Mouse (Mus musculus): ENCODE measurements around the gene Krtap4-6.

DNA sequence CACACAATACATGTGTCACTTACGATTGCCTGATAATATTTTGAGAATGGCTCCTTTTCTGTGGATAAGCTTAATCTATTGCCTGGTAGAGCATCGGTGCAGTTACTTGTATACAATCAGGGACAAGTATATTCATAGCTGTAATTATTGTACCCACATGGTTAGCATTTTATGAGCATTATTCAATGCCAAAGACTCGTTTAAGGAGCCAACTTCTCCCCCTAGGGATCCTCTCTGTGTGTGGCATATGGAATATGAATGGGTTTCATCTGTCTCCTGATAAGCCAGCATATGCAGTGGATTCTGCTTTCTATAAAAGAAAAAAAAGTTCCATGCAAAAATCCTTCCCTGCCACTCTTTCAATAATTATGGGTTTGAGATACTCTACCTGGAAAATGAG, 21.4 kb downstream of the Krtap4-6 start:
- no peak for TF ChIP-seq CHD2 (IDR thresholded peaks at IDR 0.05; ENCODE audit: low read depth, low read length)
- TF ChIP-seq MAFK (IDR thresholded peaks at IDR 0.05; ENCODE audit: insufficient read depth, low read depth, low read length), result no peak
- TF ChIP-seq ZNF384 (IDR thresholded peaks at IDR 0.05; ENCODE audit: low read depth, low read length), result no peak
- TF ChIP-seq ZC3H11A (IDR thresholded peaks at IDR 0.05; ENCODE audit: borderline replicate concordance, low read depth, low read length), result no peak
- no peak for TF ChIP-seq HCFC1 (IDR thresholded peaks at IDR 0.05; ENCODE audit: borderline replicate concordance, insufficient read depth, low read length)
